Mouse (Mus musculus) kidney, embryonic 15.5 days (tissue): ENCODE measurements around the gene Gm20908. TPM values are rescaled to one million over a fixed set of nuclear protein-coding genes. Genes with fewer than 3 reads are reported as not detected.
"Not testable (repeated sequence)": the region's sequence is repeated elsewhere in the genome, so short reads cannot be mapped to it uniquely, and the experiment has no call there.

Source experiments
- ATAC-seq: fragments of 200-750 bp; cut with Nextera tagmentation; replicated peaks from 2 replicates; pipeline ENCODE4 v1.8.0; 2017; ENCODE audit warnings: moderate TSS enrichment; ENCODE audit not compliant: low FRiP score
- H3K27ac ChIP-seq: fragments of 300-500 bp; sonication (generic); 2 replicates; pipeline ENCODE4 v1.5.1; 2015; ENCODE audit warnings: mild to moderate bottlenecking, inconsistent platforms
- H3K27me3 ChIP-seq: fragments of 300-500 bp; sonication (generic); 2 replicates; pipeline ENCODE4 v1.6.1; 2015; ENCODE audit warnings: inconsistent platforms
- H3K36me3 ChIP-seq: fragments of 300-500 bp; sonication (generic); 2 replicates; pipeline ENCODE4 v1.6.1; 2015; ENCODE audit warnings: inconsistent platforms
- H3K4me1 ChIP-seq: fragments of 300-500 bp; sonication (generic); 2 replicates; pipeline ENCODE4 v1.6.1; 2015; ENCODE audit warnings: inconsistent platforms
- H3K4me2 ChIP-seq: fragments of 300-500 bp; sonication (generic); 2 replicates; pipeline ENCODE4 v1.6.1; 2015; ENCODE audit warnings: moderate library complexity, mild to moderate bottlenecking, inconsistent platforms
- H3K4me3 ChIP-seq: fragments of 300-500 bp; sonication (generic); replicated peaks from 2 replicates; pipeline ENCODE4 v1.5.1; 2015; ENCODE audit warnings: mild to moderate bottlenecking, inconsistent platforms
- H3K9ac ChIP-seq: fragments of 300-500 bp; sonication (generic); 2 replicates; pipeline ENCODE4 v1.6.1; 2015; ENCODE audit warnings: mild to moderate bottlenecking, inconsistent platforms
- H3K9me3 ChIP-seq: fragments of 300-500 bp; sonication (generic); replicated peaks from 2 replicates; pipeline ENCODE4 v1.6.1; 2016; ENCODE audit warnings: inconsistent platforms
- WGBS: fragments of 180-500 bp; shearing (Covaris S2); methylation state at CpG from one replicate; pipeline ENCODE4 v1.1.7; 2015; ENCODE audit warnings: mixed read lengths; 5-methylcytosine and 5-hydroxymethylcytosine counted together
- polyA plus RNA-seq: library from polyadenylated mRNA; unstranded; fragments of >200 nt; fragmentation: Nextera tagmentation; extraction: Ambion mirVana; gene quantifications from 2 replicates; pipeline ENCODE4 v1.2.1, GENCODE M21; 2015

Gene Gm20908
- not detected in 2 replicates for polyA plus RNA-seq

GRCm38 (mm10) chrY:64472966-64473365, at the start of gene Gm20908:
Gene Gm20908, plus strand, starts transcription at chrY:64473266.
- H3K27me3 ChIP-seq, ATAC-seq, H3K4me1 ChIP-seq, H3K9ac ChIP-seq, H3K4me2 ChIP-seq, H3K27ac ChIP-seq, H3K36me3 ChIP-seq, H3K4me3 ChIP-seq, H3K9me3 ChIP-seq: not testable (repeated sequence)
- WGBS, result no CpG with 5 or more reads among the region's 6 CpGs
